Mouse (Mus musculus) stomach, postnatal 0 days (tissue): ENCODE data around the gene Fth1.

Source experiments
- CTCF ChIP-seq: IDR thresholded peaks from 2 replicates; pipeline ENCODE4 v1.5.1; 2016; ENCODE audit warnings: antibody characterized with exemption, low read depth, mild to moderate bottlenecking, moderate library complexity
- EP300 ChIP-seq: optimal IDR thresholded peaks from 2 replicates; pipeline ENCODE3; 2016; ENCODE audit warnings: antibody characterized with exemption

DNA sequence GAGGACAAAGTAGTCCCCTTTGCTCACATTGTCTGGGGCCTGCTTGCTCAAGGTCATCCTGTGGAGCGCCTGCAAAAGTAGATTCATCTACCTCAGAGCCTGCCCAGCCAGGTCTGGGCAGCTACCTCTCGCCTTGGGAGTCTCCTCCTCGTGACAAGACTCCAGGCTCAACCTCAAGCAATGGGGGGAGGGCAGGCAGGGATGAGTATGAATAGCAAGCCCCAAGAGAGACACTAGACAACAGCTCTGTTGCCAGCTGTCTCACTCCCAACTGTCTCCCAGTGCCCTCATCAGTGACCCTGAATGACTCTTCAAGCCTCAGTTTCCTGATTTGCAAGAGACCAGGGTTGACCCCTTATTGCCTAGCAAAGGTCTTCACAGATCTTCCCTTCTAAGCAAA, 33.0 kb downstream of the Fth1 start:
- TF ChIP-seq CTCF: no peak
- TF ChIP-seq EP300: no peak
